16 mouse cellular contexts compared by ENCODE assay signal in the genomic region with DNA sequence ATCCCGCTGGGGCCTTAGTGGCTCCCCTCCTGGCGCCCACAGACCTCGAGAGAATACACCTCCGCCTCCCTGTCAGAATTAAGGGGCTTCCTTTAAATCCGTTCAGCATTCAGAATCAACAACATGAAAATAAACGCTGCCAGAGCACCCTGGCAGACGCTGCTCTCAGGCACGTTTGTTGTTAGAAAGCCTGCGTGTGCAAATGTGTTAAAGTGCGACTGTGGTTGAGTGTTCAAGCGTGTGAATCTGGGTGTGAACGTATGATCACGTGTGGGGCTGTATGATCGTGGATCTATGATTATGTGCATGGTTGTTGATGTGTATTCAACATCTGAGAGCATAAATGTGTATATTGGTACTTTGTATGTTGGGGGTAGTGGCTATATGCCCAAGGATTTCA. TPM values are rescaled to one million over a fixed set of nuclear protein-coding genes. Genes with fewer than 3 reads are reported as not detected.
A peak's percentile ranks its signal among the peaks of the same experiment; 100 is the strongest.
DNase-seq lines count a peak whose midpoint lies in the region; ATAC-seq and TF ChIP-seq lines count a peak whose summit lies in the region.
"Had no signal": no experiment of that assay in that cellular context is flagged by ENCODE, and none has a peak within 500 bp of the region (broad histone marks: within the 10 kb centered on the region; RNA-seq: fewer than 3 reads in every experiment).

No protein-coding gene starts in this region.

- DNase-seq in retina, embryonic 14.5 days (ENCODE audit: low spot score): peak; percentile 45
- no peak for DNase-seq in retina, postnatal 1 day
- peak; percentile 27 for DNase-seq in hindbrain, postnatal 0 days (ENCODE audit: low spot score)
- no peak for DNase-seq in thymus, postnatal 0 days (ENCODE audit: low spot score)
- DNase-seq in thymus, postnatal 25 days: no peak
- DNase-seq: adrenal gland, adult 2 months; gastrocnemius, postnatal 25 days had no signal

- H3K9me3 ChIP-seq in forebrain, embryonic 13.5 days (replicated peaks): no peaks in the 10 kb centered on the region
- H3K9me3 ChIP-seq in hindbrain, postnatal 0 days (ENCODE audit: low read length): no peaks in the 10 kb centered on the region
- no peaks in the 10 kb centered on the region for H3K9me3 ChIP-seq in neural tube, embryonic 13.5 days
- H3K9me3 ChIP-seq: intestine, embryonic 15.5 days; liver, embryonic 15.5 days had no signal

- H3K4me2 ChIP-seq in forebrain, embryonic 13.5 days: peak overlapping the region; percentile 55
- peak overlapping the region; percentile 48 for H3K4me2 ChIP-seq in hindbrain, postnatal 0 days (ENCODE audit: low read depth, low read length)
- H3K4me2 ChIP-seq in neural tube, embryonic 13.5 days: peak overlapping the region; percentile 48
- H3K4me2 ChIP-seq: intestine, embryonic 15.5 days; liver, embryonic 15.5 days had no signal

- peak overlapping the region; percentile 88 for H3K27ac ChIP-seq in forebrain, embryonic 13.5 days
- H3K27ac ChIP-seq in hindbrain, postnatal 0 days: peak overlapping the region; percentile 65; the same call in 1 of the 2 replicates
- peak overlapping the region; percentile 49 for H3K27ac ChIP-seq in neural tube, embryonic 13.5 days (replicated peaks)
- H3K27ac ChIP-seq: intestine, embryonic 15.5 days; liver, embryonic 15.5 days had no signal

- no peaks in the 10 kb centered on the region for H3K36me3 ChIP-seq in forebrain, embryonic 13.5 days (ENCODE audit: poor library complexity, severe bottlenecking)
- H3K36me3 ChIP-seq in hindbrain, postnatal 0 days (ENCODE audit: insufficient read depth, low read length): no peaks in the 10 kb centered on the region
- no peaks in the 10 kb centered on the region for H3K36me3 ChIP-seq in neural tube, embryonic 13.5 days
- H3K36me3 ChIP-seq: intestine, embryonic 15.5 days; liver, embryonic 15.5 days had no signal

- H3K9ac ChIP-seq in forebrain, embryonic 13.5 days: no peak overlapping the region; the same call in 1 of the 2 replicates
- H3K9ac ChIP-seq in hindbrain, postnatal 0 days (replicated peaks; ENCODE audit: low read length): peak overlapping the region; percentile 33; the same call in 1 of the 2 replicates
- peak overlapping the region; percentile 22; the same call in 1 of the 2 replicates for H3K9ac ChIP-seq in neural tube, embryonic 13.5 days
- H3K9ac ChIP-seq: intestine, embryonic 15.5 days; liver, embryonic 15.5 days had no signal

- peaks cover 79% of the 10 kb centered on the region for H3K27me3 ChIP-seq in forebrain, embryonic 13.5 days
- peaks cover 17% of the 10 kb centered on the region; the same call in 1 of the 2 replicates for H3K27me3 ChIP-seq in hindbrain, postnatal 0 days (ENCODE audit: insufficient read depth, low read length)
- H3K27me3 ChIP-seq in neural tube, embryonic 13.5 days: peaks cover 76% of the 10 kb centered on the region

- 4% methylated on average over 14 of the region's 14 CpGs for WGBS in forebrain, embryonic 13.5 days
- WGBS in hindbrain, postnatal 0 days: 5% methylated on average over 14 of the region's 14 CpGs
- 3% methylated on average over 14 of the region's 14 CpGs for WGBS in neural tube, embryonic 13.5 days

- peak overlapping the region; percentile 23; the same call in 1 of the 2 replicates for H3K4me3 ChIP-seq in forebrain, embryonic 13.5 days
- peak overlapping the region; percentile 21 for H3K4me3 ChIP-seq in hindbrain, postnatal 0 days (ENCODE audit: low read length)
- H3K4me3 ChIP-seq in neural tube, embryonic 13.5 days: peak overlapping the region; percentile 14
- H3K4me3 ChIP-seq: erythroblast, embryonic 14.5 days; intestine, embryonic 15.5 days; liver, embryonic 15.5 days had no signal

- no peak for TF ChIP-seq CTCF in hindbrain, postnatal 0 days (IDR thresholded peaks at IDR 0.05; ENCODE audit: low read depth)

- ATAC-seq in forebrain, embryonic 13.5 days: peak; percentile 25; the same call in 1 of the 2 replicates
- ATAC-seq in hindbrain, postnatal 0 days: no peak
- ATAC-seq in neural tube, embryonic 13.5 days (ENCODE audit: low read depth): no peak
- ATAC-seq in megakaryocyte-erythroid progenitor cell, adult 5-6 weeks (replicated peaks; ENCODE audit: low FRiP score, low TSS enrichment, poor library complexity, severe bottlenecking): no peak
- ATAC-seq: intestine, embryonic 15.5 days; Patski had no signal

- peaks cover 44% of the 10 kb centered on the region for H3K4me1 ChIP-seq in forebrain, embryonic 13.5 days
- peaks cover 7% of the 10 kb centered on the region; the same call in 1 of the 2 replicates for H3K4me1 ChIP-seq in hindbrain, postnatal 0 days (ENCODE audit: insufficient read depth, low read length)
- H3K4me1 ChIP-seq in neural tube, embryonic 13.5 days (replicated peaks): peaks cover 56% of the 10 kb centered on the region
- H3K4me1 ChIP-seq: liver, embryonic 15.5 days had no signal

RNA-seq across cellular contexts. Expression of a gene that starts 3.5 kb away (rescaled TPM):
- 1.7 and 2.4 TPM in 2 replicates for polyA plus RNA-seq in forebrain, embryonic 13.5 days (2015; fragmentation: Nextera tagmentation; extraction: Ambion mirVana)
- total RNA-seq in hindbrain, postnatal 0 days (2014; rRNA removed): 0.40 and 2.1 TPM in 2 replicates
- 2.5 and 3.3 TPM in 2 replicates for polyA plus RNA-seq in hindbrain, postnatal 0 days (2015; fragmentation: Nextera tagmentation; extraction: Ambion mirVana)
- 2.0 and 2.3 TPM in 2 replicates for polyA plus RNA-seq in neural tube, embryonic 13.5 days (2015; fragmentation: Nextera tagmentation; extraction: Ambion mirVana)
- 3.8 and 4.3 TPM in 2 replicates for polyA plus RNA-seq in thymus, postnatal 0 days (2015; fragmentation: Nextera tagmentation; extraction: Ambion mirVana)
- total RNA-seq in megakaryocyte-erythroid progenitor cell, adult 5-6 weeks (2014; fragmentation: Nextera tagmentation): 4.6 and 7.0 TPM in 2 replicates
- 5.0 and 9.1 TPM in 2 replicates for total RNA-seq in megakaryocyte-erythroid progenitor cell, adult 5-6 weeks (2017)
- polyA plus RNA-seq: Patski had no signal

RNA-seq across cellular contexts. Expression of a gene that starts 3.6 kb away (rescaled TPM):
- 48.8 and 52.5 TPM in 2 replicates for polyA plus RNA-seq in forebrain, embryonic 13.5 days (2015; fragmentation: Nextera tagmentation; extraction: Ambion mirVana)
- total RNA-seq in hindbrain, postnatal 0 days (2014; rRNA removed): 42.4 and 56.0 TPM in 2 replicates
- polyA plus RNA-seq in hindbrain, postnatal 0 days (2015; fragmentation: Nextera tagmentation; extraction: Ambion mirVana): 85.9 and 96.3 TPM in 2 replicates
- polyA plus RNA-seq in neural tube, embryonic 13.5 days (2015; fragmentation: Nextera tagmentation; extraction: Ambion mirVana): 29.7 and 36.7 TPM in 2 replicates
- not detected in 2 replicates for polyA plus RNA-seq in thymus, postnatal 0 days (2015; fragmentation: Nextera tagmentation; extraction: Ambion mirVana)
- total RNA-seq in megakaryocyte-erythroid progenitor cell, adult 5-6 weeks (2014; fragmentation: Nextera tagmentation): not detected in 2 replicates
- total RNA-seq in megakaryocyte-erythroid progenitor cell, adult 5-6 weeks (2017): not detected in 2 replicates
- total RNA-seq: adrenal gland, adult 2 months; common myeloid progenitor, adult 5-6 weeks; gastrocnemius, postnatal 25 days had no signal
- polyA plus RNA-seq: erythroblast, embryonic 14.5 days; heart, embryonic 16.5 days; liver, embryonic 15.5 days; Patski had no signal

Comparison
In these comparisons a context has a peak if more than half of its experiments do, and no peak if none do; other contexts are left out.
1. DNase-seq: peak in retina, embryonic 14.5 days (single experiment) and hindbrain, postnatal 0 days (single experiment); none in retina, postnatal 1 day (single experiment), thymus, postnatal 0 days (single experiment) and thymus, postnatal 25 days (single experiment).
2. RNA of a gene that starts 3.6 kb away (polyA plus RNA-seq): 85.9 to 96.3 TPM in hindbrain, postnatal 0 days, 48.8 to 52.5 TPM in forebrain, embryonic 13.5 days and 29.7 to 36.7 TPM in neural tube, embryonic 13.5 days; not detected in thymus, postnatal 0 days; every median in the first group is over 10 times any median in the second.
3. Peak in every context shown above with its lines, with median percentiles within 50 percentile points of each other: H3K27ac ChIP-seq, H3K4me2 ChIP-seq and H3K4me3 ChIP-seq.